Mouse (Mus musculus) stomach, embryonic 14.5 days (tissue): Measurements from ENCODE around the gene Gfra1. TPM values are rescaled to one million over a fixed set of nuclear protein-coding genes. Genes with fewer than 3 reads are reported as not detected.
A peak's percentile ranks its signal among the peaks of the same experiment; 100 is the strongest.

Source experiments
- ATAC-seq: fragments of 200-750 bp; cut with Nextera tagmentation; 2 replicates; pipeline ENCODE4 v1.8.0; 2017; ENCODE audit warnings: low read depth, moderate TSS enrichment; ENCODE audit not compliant: insufficient number of reproducible peaks, insufficient read depth, low FRiP score
- H3K27ac ChIP-seq: fragments of 300-500 bp; sonication (generic); 2 replicates; pipeline ENCODE4 v1.5.1; 2014; ENCODE audit warnings: mild to moderate bottlenecking, low read length, moderate library complexity, mixed read lengths
- H3K27me3 ChIP-seq: fragments of 300-500 bp; sonication (generic); 2 replicates; pipeline ENCODE4 v1.6.1; 2014; ENCODE audit warnings: low read length, control low read depth, mixed read lengths; ENCODE audit not compliant: control insufficient read depth, insufficient read depth
- H3K36me3 ChIP-seq: fragments of 300-500 bp; sonication (generic); 2 replicates; pipeline ENCODE4 v1.6.1; 2014; ENCODE audit warnings: mild to moderate bottlenecking, control low read depth, low read length, moderate library complexity, mixed read lengths; ENCODE audit not compliant: control insufficient read depth, insufficient read depth
- H3K4me1 ChIP-seq: fragments of 300-500 bp; sonication (generic); 2 replicates; pipeline ENCODE4 v1.6.1; 2014; ENCODE audit warnings: low read length, control low read depth, mixed read lengths; ENCODE audit not compliant: control insufficient read depth, insufficient read depth
- H3K4me2 ChIP-seq: fragments of 300-500 bp; sonication (generic); replicated peaks from 2 replicates; pipeline ENCODE4 v1.6.1; 2014; ENCODE audit warnings: low read depth, low read length, control low read depth
- H3K4me3 ChIP-seq: fragments of 300-500 bp; sonication (generic); 2 replicates; pipeline ENCODE4 v1.5.1; 2014; ENCODE audit warnings: low read depth, low read length, control low read depth
- H3K9ac ChIP-seq: fragments of 300-500 bp; sonication (generic); replicated peaks from 2 replicates; pipeline ENCODE4 v1.6.1; 2014; ENCODE audit warnings: low read depth, mild to moderate bottlenecking, control low read depth, low read length, moderate library complexity, mixed read lengths
- H3K9me3 ChIP-seq: fragments of 300-500 bp; sonication (generic); 2 replicates; pipeline ENCODE4 v1.6.1; 2016; ENCODE audit warnings: low read depth, low read length, control low read depth; ENCODE audit not compliant: control insufficient read depth
- WGBS: fragments of 180-500 bp; shearing (Covaris S2); extraction: QIAGEN DNeasy Blood & Tissue Kit; methylation state at CpG from one replicate; pipeline ENCODE4 v1.1.7; 2014; 5-methylcytosine and 5-hydroxymethylcytosine counted together
- polyA plus RNA-seq: library from polyadenylated mRNA; unstranded; fragments of >200 nt; fragmentation: Nextera tagmentation; extraction: Ambion mirVana; gene quantifications from 2 replicates; pipeline ENCODE4 v1.2.1, GENCODE M21; 2014

Gfra1 gene
- 63.7 and 66.3 TPM in 2 replicates for polyA plus RNA-seq

DNA sequence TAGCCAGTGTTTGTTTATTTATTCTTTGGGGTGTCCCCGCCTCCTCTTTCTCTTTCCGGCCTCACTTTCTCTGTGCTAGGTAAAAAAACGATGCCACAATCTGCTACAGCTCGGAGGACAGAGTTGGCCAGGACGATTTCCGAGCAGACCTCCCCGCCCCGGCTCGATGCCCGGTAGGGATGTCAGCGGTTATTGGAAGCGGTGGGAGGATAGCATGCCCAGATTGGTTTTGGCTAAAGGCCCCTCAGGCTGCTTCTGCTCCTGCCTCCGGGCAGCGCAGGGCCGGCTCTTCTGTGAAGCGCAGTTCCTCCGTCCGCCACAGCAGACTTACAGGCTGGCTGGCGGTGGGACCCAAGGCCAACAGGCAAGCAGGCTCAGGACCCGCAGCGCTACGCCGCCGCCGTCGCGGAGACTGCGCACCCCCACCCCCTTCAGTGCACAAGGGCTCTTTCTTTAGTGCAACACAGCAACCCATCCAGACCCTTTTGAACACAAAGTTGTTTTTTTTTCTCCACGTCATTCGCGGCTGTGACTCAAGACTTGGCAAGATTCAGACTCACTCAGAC lies at the start of gene Gfra1:
Gene Gfra1, minus strand, starts transcription at position 414 of the 566 bp plus-strand sequence.
- H3K4me3 ChIP-seq: peak within 1 kb of the TSS; percentile 54
- peak within 1 kb of the TSS; percentile 94 for H3K4me2 ChIP-seq
- H3K27ac ChIP-seq: peak within 1 kb of the TSS; percentile 89
- no peaks in the 10 kb centered on the region for H3K36me3 ChIP-seq
- ATAC-seq: peak; percentile 43; the same call in 1 of the 2 replicates
- WGBS: 0% methylated on average over 31 of the region's 31 CpGs
- H3K9me3 ChIP-seq: no peaks in the 10 kb centered on the region
- peaks cover 19% of the 10 kb centered on the region for H3K4me1 ChIP-seq
- no peaks in the 10 kb centered on the region for H3K27me3 ChIP-seq
- H3K9ac ChIP-seq: peak within 1 kb of the TSS; percentile 63

DNA sequence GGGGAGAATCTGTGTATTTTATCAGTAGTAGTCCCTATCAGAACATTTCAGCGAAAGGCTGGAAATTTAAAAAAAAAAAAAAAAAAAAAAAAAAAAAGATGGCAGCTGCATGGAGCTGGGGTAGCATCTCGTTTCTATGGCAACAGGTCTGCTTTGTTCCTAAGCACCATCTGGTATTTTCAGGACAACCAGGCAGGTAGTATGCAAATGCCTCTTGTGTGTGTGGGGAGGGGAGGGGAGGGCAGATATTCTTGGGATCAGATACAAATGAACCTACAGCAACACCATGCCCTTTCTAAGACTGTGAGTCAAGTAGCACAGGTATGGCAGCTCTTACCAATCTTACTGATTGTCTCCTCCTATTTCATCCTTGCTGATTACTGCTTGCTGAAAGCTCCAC lies 44.3 kb upstream of the Gfra1 start:
- 93% methylated on average over 2 of the region's 2 CpGs for WGBS
- peaks cover 11% of the 10 kb centered on the region; the same call in 1 of the 2 replicates for H3K4me1 ChIP-seq
- no peak overlapping the region for H3K9ac ChIP-seq
- no peak overlapping the region for H3K4me2 ChIP-seq
- no peak overlapping the region for H3K27ac ChIP-seq
- H3K27me3 ChIP-seq: no peaks in the 10 kb centered on the region
- no peaks in the 10 kb centered on the region for H3K9me3 ChIP-seq
- no peak for ATAC-seq
- H3K36me3 ChIP-seq: no peaks in the 10 kb centered on the region
- H3K4me3 ChIP-seq: no peak overlapping the region

- H3K9me3 ChIP-seq: no peaks in the 10 kb centered on the region
- H3K4me2 ChIP-seq: no peak overlapping the region
- ATAC-seq: no peak
- no peaks in the 10 kb centered on the region for H3K27me3 ChIP-seq
- no peak overlapping the region for H3K9ac ChIP-seq
- H3K27ac ChIP-seq: no peak overlapping the region
- H3K36me3 ChIP-seq: no peaks in the 10 kb centered on the region
- peaks cover 11% of the 10 kb centered on the region; the same call in 1 of the 2 replicates for H3K4me1 ChIP-seq
- WGBS: 71% methylated on average over 3 of the region's 3 CpGs
- H3K4me3 ChIP-seq: no peak overlapping the region
Measured at GRCm38 (mm10) chr19:58499420-58499966, 43.8 kb upstream of the Gfra1 start.

DNA sequence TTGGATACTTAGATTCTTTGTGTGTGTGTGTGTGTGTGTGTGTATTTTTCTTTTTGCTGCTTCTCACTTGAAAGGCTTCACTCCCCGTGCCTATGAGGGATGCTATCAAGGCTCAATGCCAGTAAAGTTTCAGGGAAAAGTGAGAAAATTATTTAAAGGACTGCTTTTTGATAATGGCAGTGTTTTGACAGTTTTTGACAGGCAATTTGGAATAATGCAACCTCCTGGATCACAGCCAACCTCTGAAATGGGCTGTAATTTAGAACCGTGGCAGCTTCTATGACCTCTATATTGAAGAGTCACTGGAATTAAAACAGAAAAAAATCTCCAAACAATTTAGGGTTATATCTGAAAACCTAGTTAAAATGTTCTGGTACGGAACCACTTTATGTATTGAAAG lies 41.4 kb upstream of the Gfra1 start:
- Histone ChIP-seq H3K9ac (no peak overlapping the region), H3K27ac (0 out of 2 replicates have a peak overlapping the region, but pooled peaks have one; percentile 1), H3K27me3 (no peaks in the 10 kb centered on the region), H3K4me3 (no peak overlapping the region), H3K4me2 (no peak overlapping the region), H3K36me3 (no peaks in the 10 kb centered on the region), H3K4me1 (peaks cover 11% of the 10 kb centered on the region; the same call in 1 of the 2 replicates), H3K9me3 (no peaks in the 10 kb centered on the region)
- no peak for ATAC-seq
- WGBS: 29% methylated on average over 3 of the region's 3 CpGs

DNA sequence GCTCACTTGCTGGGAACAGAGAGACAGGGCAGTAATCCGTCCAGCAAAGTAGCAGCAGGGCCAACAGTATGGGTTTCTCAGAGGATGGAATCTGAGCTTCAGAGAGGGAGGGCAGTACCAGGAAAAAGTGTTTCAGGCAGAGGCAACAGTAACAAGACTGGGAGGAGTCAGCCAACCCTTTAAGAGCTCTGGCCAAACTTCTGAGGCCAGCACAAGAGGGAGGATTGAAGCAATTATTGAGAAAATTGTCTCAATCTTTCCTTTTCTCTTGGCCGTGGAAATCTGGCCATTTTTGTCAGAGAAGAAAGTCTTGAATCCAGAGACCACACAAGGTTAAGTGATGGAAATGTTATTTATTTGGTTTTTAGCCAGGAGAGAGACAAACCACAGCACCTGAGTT lies 31.0 kb upstream of the Gfra1 start:
- Histone ChIP-seq H3K4me1 (peaks cover 15% of the 10 kb centered on the region; the same call in 1 of the 2 replicates), H3K4me3 (no peak overlapping the region), H3K9me3 (0 out of 2 replicates have a peak, but pooled peaks cover 7% of the 10 kb centered on the region), H3K9ac (no peak overlapping the region), H3K4me2 (no peak overlapping the region), H3K27ac (peak overlapping the region; percentile 39; the same call in 1 of the 2 replicates), H3K27me3 (no peaks in the 10 kb centered on the region), H3K36me3 (no peaks in the 10 kb centered on the region)
- no peak for ATAC-seq
- WGBS: 31% methylated on average over 2 of the region's 2 CpGs

GRCm38 (mm10) chr19:58482373-58482977 lies 26.8 kb upstream of the Gfra1 start:
- H3K27ac ChIP-seq: peak overlapping the region; percentile 95
- H3K4me3 ChIP-seq: no peak overlapping the region
- peaks cover 15% of the 10 kb centered on the region; the same call in 1 of the 2 replicates for H3K4me1 ChIP-seq
- no peaks in the 10 kb centered on the region for H3K36me3 ChIP-seq
- H3K9me3 ChIP-seq: peaks cover 6% of the 10 kb centered on the region; the same call in 1 of the 2 replicates
- ATAC-seq: peak; percentile 71; the same call in 1 of the 2 replicates
- H3K27me3 ChIP-seq: no peaks in the 10 kb centered on the region
- 0 out of 2 replicates have a peak overlapping the region, but pooled peaks have one; percentile 2 for H3K4me2 ChIP-seq
- no peak overlapping the region for H3K9ac ChIP-seq
- 26% methylated on average over 9 of the region's 9 CpGs for WGBS

DNA sequence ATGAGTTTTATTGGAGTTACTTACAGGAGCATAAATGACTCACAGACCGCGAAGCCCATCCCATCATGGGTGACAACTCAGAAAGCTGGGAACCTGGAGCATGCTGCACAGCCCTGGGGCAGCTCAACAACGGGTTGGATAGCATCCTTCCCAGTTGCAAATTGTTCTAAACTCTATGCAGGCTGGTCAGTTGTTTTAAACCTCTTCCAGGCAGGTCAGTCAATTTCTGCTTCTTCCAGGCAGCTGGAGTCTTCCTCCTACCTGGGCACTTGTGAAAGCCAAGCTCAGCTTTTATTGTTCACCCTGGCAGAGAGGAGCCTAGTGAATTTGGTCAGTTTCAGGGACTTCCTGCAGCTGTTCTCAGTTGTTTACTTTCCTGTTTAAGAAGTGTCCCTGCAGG lies 18.5 kb upstream of the Gfra1 start:
- Histone ChIP-seq H3K27me3 (no peaks in the 10 kb centered on the region), H3K4me1 (no peaks in the 10 kb centered on the region), H3K9me3 (peaks cover under 1% of the 10 kb centered on the region; the same call in 1 of the 2 replicates), H3K36me3 (no peaks in the 10 kb centered on the region), H3K4me2 (no peak overlapping the region), H3K4me3 (no peak overlapping the region), H3K27ac (no peak overlapping the region), H3K9ac (no peak overlapping the region)
- 94% methylated on average over 3 of the region's 3 CpGs for WGBS
- no peak for ATAC-seq

GRCm38 (mm10) chr19:58469421-58469820 lies 13.7 kb upstream of the Gfra1 start:
- H3K27me3 ChIP-seq: no peaks in the 10 kb centered on the region
- no peak overlapping the region for H3K27ac ChIP-seq
- peak; percentile 33; the same call in 1 of the 2 replicates for ATAC-seq
- H3K4me2 ChIP-seq: no peak overlapping the region
- H3K9ac ChIP-seq: no peak overlapping the region
- no peaks in the 10 kb centered on the region for H3K4me1 ChIP-seq
- WGBS: 15% methylated on average over 12 of the region's 12 CpGs
- no peaks in the 10 kb centered on the region for H3K36me3 ChIP-seq
- no peaks in the 10 kb centered on the region for H3K9me3 ChIP-seq
- H3K4me3 ChIP-seq: no peak overlapping the region
